Mouse (Mus musculus) midbrain, embryonic 12.5 days (tissue): ENCODE measurements at regions not wholly inside any gene's neighbourhood (a gene's known extent, or its start where the extent isn't known, plus 50 kb on each side); places are given as distances from the start of the nearest gene placed in this dataset.

Experiments used
- ATAC-seq: fragments of 200-750 bp; cut with Nextera tagmentation; 2 replicates; pipeline ENCODE4 v1.8.0; 2017; ENCODE audit warnings: low read depth, moderate TSS enrichment, moderate library complexity; ENCODE audit not compliant: low FRiP score
- H3K27ac ChIP-seq: fragments of 300-500 bp; sonication (generic); replicated peaks from 2 replicates; pipeline ENCODE4 v1.5.1; 2016; ENCODE audit warnings: mild to moderate bottlenecking
- H3K27me3 ChIP-seq: fragments of 300-500 bp; sonication (generic); 2 replicates; pipeline ENCODE4 v1.6.1; 2016; ENCODE audit warnings: mild to moderate bottlenecking
- H3K36me3 ChIP-seq: fragments of 300-500 bp; sonication (generic); 2 replicates; pipeline ENCODE4 v1.6.1; 2016
- H3K4me1 ChIP-seq: fragments of 300-500 bp; sonication (generic); 2 replicates; pipeline ENCODE4 v1.6.1; 2016
- H3K4me2 ChIP-seq: fragments of 300-500 bp; sonication (generic); replicated peaks from 2 replicates; pipeline ENCODE4 v1.6.1; 2016; ENCODE audit warnings: mild to moderate bottlenecking, moderate library complexity
- H3K4me3 ChIP-seq: fragments of 300-500 bp; sonication (generic); 2 replicates; pipeline ENCODE4 v1.5.1; 2016; ENCODE audit warnings: mild to moderate bottlenecking
- H3K9ac ChIP-seq: fragments of 300-500 bp; sonication (generic); replicated peaks from 2 replicates; pipeline ENCODE4 v1.6.1; 2016; ENCODE audit warnings: mild to moderate bottlenecking, moderate library complexity
- H3K9me3 ChIP-seq: fragments of 300-500 bp; sonication (generic); 2 replicates; pipeline ENCODE4 v1.6.1; 2016; ENCODE audit warnings: mild to moderate bottlenecking
- WGBS: fragments of 180-500 bp; shearing (Covaris S2); methylation state at CpG from one replicate; pipeline ENCODE4 v1.1.7; 2016; 5-methylcytosine and 5-hydroxymethylcytosine counted together

GRCm38 (mm10) chr9:8443315-8443714 lies 100.6 kb upstream of the Trpc6 start:
- Histone ChIP-seq H3K4me2 (no peak overlapping the region), H3K27me3 (no peaks in the 10 kb centered on the region), H3K9ac (no peak overlapping the region), H3K4me1 (no peaks in the 10 kb centered on the region), H3K9me3 (no peaks in the 10 kb centered on the region), H3K27ac (no peak overlapping the region), H3K4me3 (no peak overlapping the region), H3K36me3 (no peaks in the 10 kb centered on the region)
- ATAC-seq = no peak
- WGBS = 80% methylated on average over 2 of the region's 2 CpGs

GRCm38 (mm10) chr9:8451471-8451870 lies 92.5 kb upstream of the Trpc6 start:
- no peaks in the 10 kb centered on the region for H3K27me3 ChIP-seq
- no peak for ATAC-seq
- H3K27ac ChIP-seq = no peak overlapping the region
- no peaks in the 10 kb centered on the region for H3K4me1 ChIP-seq
- H3K9me3 ChIP-seq = no peaks in the 10 kb centered on the region
- no peak overlapping the region for H3K4me3 ChIP-seq
- H3K36me3 ChIP-seq = no peaks in the 10 kb centered on the region
- no peak overlapping the region for H3K4me2 ChIP-seq
- no peak overlapping the region for H3K9ac ChIP-seq

GRCm38 (mm10) chr9:8453591-8453990 lies 90.4 kb upstream of the Trpc6 start:
- no peak for ATAC-seq
- H3K4me2 ChIP-seq = no peak overlapping the region
- no peaks in the 10 kb centered on the region for H3K36me3 ChIP-seq

GRCm38 (mm10) chr9:8454557-8454956 lies 89.4 kb upstream of the Trpc6 start:
- ATAC-seq = no peak
- no peaks in the 10 kb centered on the region for H3K27me3 ChIP-seq
- H3K9ac ChIP-seq = no peak overlapping the region
- H3K4me1 ChIP-seq = no peaks in the 10 kb centered on the region
- no peak overlapping the region for H3K27ac ChIP-seq
- no peak overlapping the region for H3K4me2 ChIP-seq
- no peak overlapping the region for H3K4me3 ChIP-seq
- no peaks in the 10 kb centered on the region for H3K36me3 ChIP-seq
- H3K9me3 ChIP-seq = no peaks in the 10 kb centered on the region

More at GRCm38 (mm10) chr9:8453591-8453990, 90.4 kb upstream of the Trpc6 start:
- H3K27ac ChIP-seq = no peak overlapping the region
- H3K4me1 ChIP-seq = no peaks in the 10 kb centered on the region
- H3K4me3 ChIP-seq = no peak overlapping the region
- no peaks in the 10 kb centered on the region for H3K9me3 ChIP-seq
- no peak overlapping the region for H3K9ac ChIP-seq
- no peaks in the 10 kb centered on the region for H3K27me3 ChIP-seq

- Histone ChIP-seq H3K9me3 (no peaks in the 10 kb centered on the region), H3K36me3 (no peaks in the 10 kb centered on the region), H3K4me2 (no peak overlapping the region), H3K27ac (no peak overlapping the region), H3K4me3 (no peak overlapping the region), H3K4me1 (no peaks in the 10 kb centered on the region), H3K27me3 (no peaks in the 10 kb centered on the region), H3K9ac (no peak overlapping the region)
- 0 out of 2 replicates have a peak, but pooled peaks have one; percentile 19 for ATAC-seq
- WGBS = 6% methylated on average over 1 of the region's 1 CpGs
Measured at GRCm38 (mm10) chr9:8459084-8459571, 84.8 kb upstream of the Trpc6 start.

GRCm38 (mm10) chr9:8461737-8462136 lies 82.2 kb upstream of the Trpc6 start:
- no peaks in the 10 kb centered on the region for H3K9me3 ChIP-seq
- no peaks in the 10 kb centered on the region for H3K4me1 ChIP-seq
- no peak overlapping the region for H3K9ac ChIP-seq
- H3K4me2 ChIP-seq = no peak overlapping the region
- H3K36me3 ChIP-seq = no peaks in the 10 kb centered on the region
- H3K27me3 ChIP-seq = no peaks in the 10 kb centered on the region
- no peak overlapping the region for H3K27ac ChIP-seq
- ATAC-seq = no peak
- H3K4me3 ChIP-seq = no peak overlapping the region

- no peaks in the 10 kb centered on the region for H3K27me3 ChIP-seq
- WGBS = 41% methylated on average over 5 of the region's 5 CpGs
- ATAC-seq = no peak
- no peak overlapping the region for H3K4me3 ChIP-seq
- no peaks in the 10 kb centered on the region for H3K36me3 ChIP-seq
- H3K9me3 ChIP-seq = no peaks in the 10 kb centered on the region
- H3K4me2 ChIP-seq = no peak overlapping the region
- no peak overlapping the region for H3K9ac ChIP-seq
- H3K4me1 ChIP-seq = no peaks in the 10 kb centered on the region
- no peak overlapping the region for H3K27ac ChIP-seq
Measured at GRCm38 (mm10) chr9:8462881-8463280, 81.1 kb upstream of the Trpc6 start.

- Histone ChIP-seq H3K27ac (no peak overlapping the region), H3K4me2 (no peak overlapping the region), H3K4me1 (no peaks in the 10 kb centered on the region), H3K36me3 (no peaks in the 10 kb centered on the region), H3K4me3 (no peak overlapping the region), H3K9me3 (no peaks in the 10 kb centered on the region), H3K9ac (no peak overlapping the region), H3K27me3 (no peaks in the 10 kb centered on the region)
- ATAC-seq = no peak
- 87% methylated on average over 3 of the region's 3 CpGs for WGBS
Measured at GRCm38 (mm10) chr9:8486525-8486924, 57.4 kb upstream of the Trpc6 start.

- no peak overlapping the region for H3K9ac ChIP-seq
- H3K9me3 ChIP-seq = no peaks in the 10 kb centered on the region
- no peak overlapping the region for H3K4me3 ChIP-seq
- H3K27me3 ChIP-seq = no peaks in the 10 kb centered on the region
- no peaks in the 10 kb centered on the region for H3K36me3 ChIP-seq
- WGBS = 90% methylated on average over 5 of the region's 5 CpGs
- no peaks in the 10 kb centered on the region for H3K4me1 ChIP-seq
- no peak overlapping the region for H3K27ac ChIP-seq
- ATAC-seq = no peak
- no peak overlapping the region for H3K4me2 ChIP-seq
Measured at GRCm38 (mm10) chr9:8487821-8488220, 56.1 kb upstream of the Trpc6 start.
